Mouse (Mus musculus) megakaryocyte, adult 5-6 weeks (primary cell): ENCODE data around the gene Zfp746. TPM values are rescaled to one million over a fixed set of nuclear protein-coding genes. Genes with fewer than 3 reads are reported as not detected.
A peak's percentile ranks its signal among the peaks of the same experiment; 100 is the strongest.

ENCODE experiments used
- ATAC-seq: 2 replicates; pipeline ENCODE4 v1.8.0; 2016; ENCODE audit warnings: mild to moderate bottlenecking, inconsistent platforms; ENCODE audit not compliant: poor library complexity, severe bottlenecking
- total RNA-seq, 2 experiments: library from RNA; stranded (forward) in 1 of 2; stranded (reverse) in 1 of 2; fragments of 153-499, 151-499 nt in 1 of 2; fragments of 221-1000, 200-1000 nt in 1 of 2; gene quantifications; 2 replicates each; pipeline versions ENCODE4 v1.2.3 to v1.2.4; 2015 to 2017

Gene Zfp746
- total RNA-seq, 2 experiments from 2014 or later, result 14.9 to 24.1 TPM

DNA sequence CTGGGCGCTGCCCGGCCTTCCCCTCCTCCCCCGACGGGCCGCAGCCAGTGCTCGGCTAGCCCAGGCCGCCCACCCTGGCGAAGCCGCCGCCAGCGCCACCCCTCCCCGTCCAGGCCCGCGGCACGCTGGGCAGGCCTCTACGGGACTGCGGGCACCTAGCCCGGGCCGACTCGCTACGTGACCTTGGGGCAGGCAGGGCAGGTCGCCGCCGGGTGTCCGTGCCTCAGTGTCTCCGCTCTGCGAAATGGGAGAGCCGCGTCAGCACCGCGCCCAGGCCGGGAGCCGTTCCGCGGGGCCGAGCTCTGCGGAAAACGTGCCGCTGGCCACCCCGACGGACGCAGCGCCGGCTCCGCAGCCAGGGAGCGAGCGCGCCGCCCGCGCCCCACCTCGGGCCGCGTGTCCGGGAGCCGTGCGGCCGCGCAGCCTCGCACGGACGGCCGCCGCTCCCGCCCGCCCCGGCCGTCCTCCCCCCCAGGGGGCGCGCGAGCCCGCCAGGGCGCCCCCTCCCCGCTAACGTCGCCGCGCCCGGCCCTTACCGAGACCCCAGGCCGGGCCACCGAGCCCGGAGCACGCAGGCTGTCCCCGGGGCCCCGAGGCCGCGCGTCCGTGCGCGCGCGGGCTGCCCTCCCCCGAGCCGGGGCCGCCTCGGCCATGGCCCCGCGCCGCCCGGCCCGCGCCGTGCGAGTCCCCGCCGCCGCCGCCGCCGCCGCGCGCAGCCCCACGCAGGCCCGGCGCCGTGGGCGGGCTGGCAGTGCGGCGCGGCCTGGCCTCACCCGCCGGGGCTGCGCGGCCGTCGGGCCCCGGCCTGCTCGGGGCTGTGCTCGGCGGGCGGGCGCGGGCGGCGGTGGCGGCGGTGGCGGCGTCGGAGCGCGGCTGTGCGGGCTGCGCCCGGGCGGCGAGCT lies 38.7 kb downstream of the Zfp746 start:
- ATAC-seq, result peak; percentile 20; the same call in 1 of the 2 replicates

DNA sequence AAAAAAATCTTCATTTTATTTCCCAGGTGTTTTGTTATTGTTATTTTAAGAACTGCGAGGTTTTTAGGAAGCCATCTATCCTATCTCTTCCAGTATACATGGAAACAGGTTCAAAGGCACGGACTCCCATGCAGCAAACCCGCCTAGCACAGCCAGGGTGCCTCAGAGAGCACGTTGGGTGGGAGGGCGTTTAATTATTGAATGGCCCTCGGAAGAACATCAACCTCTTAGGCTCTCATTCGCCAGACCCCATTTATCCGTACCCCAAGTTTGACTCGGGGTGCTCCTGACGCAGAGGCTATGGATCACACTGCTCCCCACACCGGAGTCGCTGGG lies 39.3 kb downstream of the Zfp746 start:
- no peak for ATAC-seq

GRCm38 (mm10) chr6:48032661-48033060 lies 53.7 kb downstream of the Zfp746 start:
- no peak for ATAC-seq

DNA sequence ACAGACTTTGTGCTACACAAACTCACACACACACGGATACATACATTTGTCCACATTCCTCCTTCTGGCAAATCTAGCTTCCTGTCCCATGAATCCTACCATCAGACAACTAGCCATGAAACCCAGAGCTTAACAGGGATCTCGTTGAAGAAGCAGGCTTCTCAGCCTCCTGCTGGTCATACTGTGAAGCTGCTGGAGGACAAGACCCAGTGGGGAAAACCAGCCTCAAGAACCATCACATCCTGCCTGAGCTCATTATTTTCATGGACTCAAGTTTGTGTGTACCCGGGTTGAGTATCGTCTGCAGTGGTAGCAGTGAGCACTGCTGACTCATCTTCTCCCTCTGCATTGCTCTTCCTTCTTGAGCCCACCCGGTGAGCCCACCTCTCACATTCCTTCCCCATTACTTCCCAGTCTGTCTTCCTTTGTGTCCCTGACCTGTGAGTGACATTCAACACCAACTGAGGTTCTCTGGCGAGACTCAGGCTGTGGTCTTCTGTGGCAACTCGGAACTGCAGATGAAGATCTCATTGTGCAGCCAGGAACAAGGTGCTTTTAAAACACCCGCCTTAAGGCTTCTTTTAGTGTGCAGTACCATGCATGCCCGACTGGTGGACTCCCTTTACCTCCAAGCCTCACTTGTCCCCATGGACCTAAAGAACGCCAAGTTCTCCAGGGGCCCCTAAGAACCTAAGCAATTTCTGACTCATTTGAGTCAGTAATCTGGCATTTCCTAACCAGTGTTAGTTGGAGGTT lies 60.3 kb downstream of the Zfp746 start:
- no peak for ATAC-seq

GRCm38 (mm10) chr6:48024994-48025345 lies 61.4 kb downstream of the Zfp746 start:
- ATAC-seq, result no peak

DNA sequence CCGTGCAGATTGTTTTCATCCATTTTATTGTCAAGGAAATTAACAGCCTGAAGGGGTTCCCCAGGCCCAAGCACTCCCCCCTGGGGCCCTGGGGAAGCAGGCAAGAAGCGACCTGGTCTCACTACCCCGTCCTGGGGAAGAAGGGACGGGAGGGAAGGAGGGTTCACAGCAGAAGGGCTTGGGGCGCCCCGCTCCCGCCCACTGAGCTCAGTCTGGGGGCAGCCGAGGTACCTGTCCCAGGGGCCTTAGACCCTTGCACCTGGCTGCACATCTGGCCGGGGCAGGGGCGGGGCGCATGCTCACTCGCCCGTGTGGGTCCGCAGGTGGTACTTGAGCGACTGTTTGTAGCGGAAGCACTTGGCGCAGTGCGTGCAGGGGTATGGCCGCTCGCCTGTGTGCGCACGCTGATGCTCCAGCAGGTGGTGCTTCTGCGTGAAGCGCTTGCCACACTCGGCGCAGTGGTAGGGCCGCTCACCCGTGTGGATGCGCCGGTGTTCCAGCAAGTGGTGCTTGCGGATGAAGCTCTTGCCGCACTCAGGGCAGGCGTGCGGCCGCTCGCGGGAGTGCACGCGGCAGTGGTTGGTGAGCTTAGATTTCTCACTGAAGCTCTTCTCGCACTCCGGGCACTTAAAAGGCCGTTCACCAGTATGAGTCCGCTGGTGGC lies 61.9 kb downstream of the Zfp746 start:
- ATAC-seq, result no peak

DNA sequence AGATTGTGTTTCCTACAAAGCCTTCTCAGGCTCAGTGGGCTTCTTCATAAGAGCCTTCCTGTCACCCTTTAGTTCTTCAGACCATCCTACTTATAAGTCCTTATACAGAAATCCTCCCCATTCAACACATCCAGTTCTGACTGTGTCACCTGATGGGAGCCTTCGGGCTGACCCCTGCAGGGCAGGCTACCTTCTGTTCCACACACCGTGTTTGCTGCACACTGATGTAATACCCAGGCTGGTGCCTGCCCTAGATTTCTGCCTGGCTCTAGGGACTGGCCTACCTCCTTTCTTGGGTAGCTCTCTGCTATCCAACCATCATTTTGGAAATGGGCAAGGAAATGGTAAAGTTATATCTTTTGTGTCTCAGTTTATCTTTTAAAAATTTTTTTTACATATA lies 63.7 kb downstream of the Zfp746 start:
- no peak for ATAC-seq

DNA sequence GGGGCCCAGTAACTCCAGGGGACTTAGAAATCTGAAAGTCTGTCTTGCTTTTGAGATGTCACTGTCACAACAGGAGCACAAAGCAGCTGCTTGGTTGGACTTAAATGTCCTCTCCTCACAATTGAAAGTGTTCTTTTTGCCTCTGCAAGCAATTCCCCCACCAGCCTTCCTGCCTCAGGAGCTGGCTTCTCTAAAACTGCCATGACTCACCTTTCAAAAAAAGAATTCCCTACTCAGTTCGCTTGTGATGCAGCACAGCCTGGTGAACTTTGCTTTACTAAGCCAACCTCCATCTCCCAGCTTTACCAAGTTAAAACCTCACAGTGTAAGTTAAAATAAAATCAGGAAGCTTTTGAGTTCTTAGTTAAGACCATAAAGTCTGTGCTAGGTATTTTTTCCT lies 64.7 kb downstream of the Zfp746 start:
- ATAC-seq, result no peak

DNA sequence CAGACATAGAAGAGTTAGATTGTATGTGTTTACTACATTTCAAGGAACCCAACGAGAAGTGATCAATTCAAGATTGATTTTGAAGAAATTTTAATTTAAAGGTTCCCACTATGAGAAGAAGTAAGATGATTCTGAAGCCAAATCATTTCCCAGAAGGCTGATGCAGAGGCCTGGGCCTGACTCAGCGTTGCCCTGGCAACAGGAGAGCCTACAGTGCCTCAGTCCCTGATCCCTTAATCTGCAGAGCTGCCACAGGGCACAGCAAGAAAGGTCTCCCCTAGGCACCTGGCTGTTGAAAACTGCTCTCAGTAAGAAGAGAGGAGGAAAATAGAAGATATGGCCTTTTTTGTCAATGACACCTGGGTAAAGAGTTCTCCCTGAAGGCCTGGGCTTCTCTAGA lies 66.4 kb downstream of the Zfp746 start:
- no peak for ATAC-seq

DNA sequence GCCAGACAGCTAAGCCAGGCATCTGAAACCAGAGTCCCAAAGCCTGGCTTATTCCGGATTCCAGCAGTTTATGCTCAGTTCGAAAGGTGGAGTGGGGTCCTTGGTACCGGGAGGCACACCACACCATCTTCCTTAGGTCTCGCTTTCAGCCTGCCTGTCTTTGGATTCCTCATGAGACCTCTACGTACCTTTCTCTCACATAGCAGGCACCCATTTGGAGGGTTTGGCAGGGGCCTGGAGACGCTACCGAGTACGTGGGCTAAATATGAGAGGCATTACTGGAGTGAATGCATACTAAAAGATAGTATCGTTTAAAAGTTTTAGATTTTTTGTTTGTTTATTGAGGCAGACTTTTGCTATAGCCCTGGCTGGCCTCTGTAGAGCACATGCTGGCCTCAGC lies 69.6 kb downstream of the Zfp746 start:
- ATAC-seq, result no peak

- peak; percentile 96 for ATAC-seq
Measured at GRCm38 (mm10) chr6:48016090-48016521, 70.3 kb downstream of the Zfp746 start.

Other genes with a start within 250 kb of the Zfp746 start
- 4.6 and 5.3 TPM in 2 replicates for gene Zfp282, start 209.4 kb downstream of the Zfp746 start, total RNA-seq (2015)
- gene Zfp282, start 209.4 kb downstream of the Zfp746 start, total RNA-seq (2017), result 8.4 and 10.7 TPM in 2 replicates
- gene Zfp212, start 166.1 kb downstream of the Zfp746 start, total RNA-seq (2015), result 7.1 and 8.8 TPM in 2 replicates
- gene Zfp212, start 166.1 kb downstream of the Zfp746 start, total RNA-seq (2017), result 7.2 and 9.1 TPM in 2 replicates
- gene Zfp956, start 133.2 kb downstream of the Zfp746 start, total RNA-seq (2015), result 0.69 and 0.80 TPM in 2 replicates
- gene Zfp956, start 133.2 kb downstream of the Zfp746 start, total RNA-seq (2017), result 2.5 and 2.9 TPM in 2 replicates
- 5.3 and 5.9 TPM in 2 replicates for gene Zfp777, start 37.7 kb downstream of the Zfp746 start, total RNA-seq (2015)
- gene Zfp777, start 37.7 kb downstream of the Zfp746 start, total RNA-seq (2017), result 8.9 and 9.7 TPM in 2 replicates